Mouse (Mus musculus) subcutaneous adipose tissue, adult 2 months (tissue): ENCODE results near the gene Tns3. TPM values are rescaled to one million over a fixed set of nuclear protein-coding genes. Genes with fewer than 3 reads are reported as not detected.

Experiments
- polyA plus RNA-seq: library from polyadenylated mRNA; depleted of rRNA; stranded (reverse); fragments of >200 nt; gene quantifications from 2 replicates; pipeline ENCODE4 v1.2.3, GENCODE M21; 2012; ENCODE audit warnings: low replicate concordance; rRNA removed

Gene Tns3
- 20.6 and 35.9 TPM in 2 replicates for polyA plus RNA-seq

GRCm38 (mm10) chr11:8664393-8664743 lies at the start of gene Tns3:
TSS of gene Tns3 (minus strand) at chr11:8664535.

